Mouse (Mus musculus) lung, adult 2 months (tissue): ENCODE results near the gene Slc35b4.

Source experiments
- CTCF ChIP-seq: fragments of 200-500 bp; IDR thresholded peaks from 2 replicates; pipeline ENCODE4 v1.5.1; 2011; ENCODE audit warnings: mild to moderate bottlenecking, low read length, control low read depth; ENCODE audit not compliant: insufficient read depth
- POLR2A ChIP-seq: fragments of 200-500 bp; IDR thresholded peaks from 2 replicates; pipeline ENCODE4 v1.6.1; 2011; ENCODE audit warnings: low read depth, mild to moderate bottlenecking, control low read depth, low read length, borderline replicate concordance; ENCODE audit errors: extremely low read depth

DNA sequence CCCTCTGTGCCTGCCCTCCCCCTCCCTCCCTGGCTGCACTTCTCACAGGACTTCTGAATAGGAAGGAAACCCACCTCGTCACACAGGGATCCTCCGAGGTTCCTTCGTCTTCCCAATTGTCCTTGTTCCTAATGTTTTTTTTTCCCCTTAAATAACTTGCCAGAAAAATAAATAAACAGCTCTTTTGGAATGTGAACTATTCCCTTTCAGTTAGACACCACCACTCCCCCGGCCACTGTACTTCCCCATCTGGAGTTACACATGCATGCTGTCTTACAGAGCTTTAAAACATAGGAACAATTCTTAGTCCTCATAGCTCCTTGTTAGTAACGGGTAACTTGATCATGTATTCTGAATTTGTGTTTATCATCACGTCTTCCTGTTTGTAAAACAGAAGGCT is 30.9 kb downstream of the Slc35b4 start:
- TF ChIP-seq CTCF (no peak), POLR2A (no peak)
